Mouse (Mus musculus): ENCODE data around the gene Plekhh1. TPM values are rescaled to one million over a fixed set of nuclear protein-coding genes. Genes with fewer than 3 reads are reported as not detected.

Plekhh1 gene
- polyA plus RNA-seq, 1 experiment = 36.7 TPM

DNA sequence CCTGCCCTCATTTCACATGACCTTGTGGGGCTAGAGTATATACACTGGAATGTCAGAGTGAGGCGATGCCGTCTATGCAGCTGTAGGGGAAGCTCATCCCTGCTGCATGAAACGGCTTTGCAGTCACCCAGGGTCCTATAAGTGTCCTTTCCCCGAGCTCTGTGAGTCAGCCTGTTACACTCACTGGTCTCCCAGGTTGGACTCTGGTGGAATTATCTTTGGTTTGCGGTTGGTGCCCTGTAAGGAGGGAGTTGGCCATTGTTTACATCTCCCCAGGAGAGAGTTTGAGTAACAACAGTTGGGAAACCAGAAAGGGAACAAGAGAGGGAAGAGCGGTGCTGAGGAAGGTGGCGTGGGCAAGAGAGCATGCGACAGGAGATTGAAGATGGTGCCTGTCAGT is 10.7 kb downstream of the Plekhh1 start:
- no peak for DNase-seq
- WGBS = 78% methylated on average over 8 of the region's 8 CpGs
- Histone ChIP-seq H3K27me3 (ENCODE audit: control insufficient read depth, insufficient read depth, low read length) (no peaks in the 10 kb centered on the region), H3K4me3 (replicated peaks; ENCODE audit: insufficient read depth, low read depth, low read length) (no peak overlapping the region), H3K4me1 (ENCODE audit: control insufficient read depth, insufficient read depth, low read length) (no peaks in the 10 kb centered on the region), H3K27ac (ENCODE audit: insufficient read depth, low read length) (no peak overlapping the region)
- TF ChIP-seq POLR2A (IDR thresholded peaks at IDR 0.05; ENCODE audit: borderline replicate concordance, insufficient read depth, low read length) (no peak), CTCF (IDR thresholded peaks at IDR 0.05; ENCODE audit: borderline replicate concordance, insufficient read depth, low read depth, low read length) (no peak)

DNA sequence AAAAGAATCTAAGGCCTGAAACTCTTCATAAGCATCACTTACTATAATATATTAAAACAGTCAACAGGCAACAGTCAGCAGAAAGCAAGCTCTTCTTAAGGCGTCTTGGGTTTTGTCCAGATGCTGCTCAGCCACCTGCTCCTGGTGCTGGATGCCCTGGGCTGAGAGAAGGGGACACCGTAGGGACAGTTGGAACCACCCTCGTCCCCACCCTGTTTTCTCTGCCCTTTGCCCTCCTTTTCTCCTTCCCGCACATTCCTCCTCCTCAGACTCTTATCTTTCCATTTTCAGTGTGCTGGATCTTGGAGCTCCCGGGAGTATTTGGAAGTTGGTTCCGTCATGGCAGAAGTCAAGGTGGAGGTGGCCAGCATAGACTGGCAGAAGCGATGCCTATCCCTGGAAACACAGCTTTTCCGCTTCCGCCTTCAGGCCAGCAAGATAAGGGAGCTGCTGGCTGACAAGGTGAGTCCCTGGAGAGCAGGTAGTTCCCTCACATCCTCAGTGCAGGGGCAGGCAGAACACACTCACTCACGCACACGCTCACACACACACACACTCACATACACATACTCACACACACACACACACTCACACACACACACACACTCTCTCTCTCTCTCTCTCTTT is 11.4 kb downstream of the Plekhh1 start:
- no peak for DNase-seq
- H3K4me1 ChIP-seq (ENCODE audit: control insufficient read depth, insufficient read depth, low read length) = no peaks in the 10 kb centered on the region
- no peak for TF ChIP-seq CTCF (IDR thresholded peaks at IDR 0.05; ENCODE audit: borderline replicate concordance, insufficient read depth, low read depth, low read length)
- no peaks in the 10 kb centered on the region for H3K27me3 ChIP-seq (ENCODE audit: control insufficient read depth, insufficient read depth, low read length)
- no peak overlapping the region for H3K27ac ChIP-seq (ENCODE audit: insufficient read depth, low read length)
- no peak overlapping the region for H3K4me3 ChIP-seq (replicated peaks; ENCODE audit: insufficient read depth, low read depth, low read length)
- 75% methylated on average over 11 of the region's 11 CpGs for WGBS

DNA sequence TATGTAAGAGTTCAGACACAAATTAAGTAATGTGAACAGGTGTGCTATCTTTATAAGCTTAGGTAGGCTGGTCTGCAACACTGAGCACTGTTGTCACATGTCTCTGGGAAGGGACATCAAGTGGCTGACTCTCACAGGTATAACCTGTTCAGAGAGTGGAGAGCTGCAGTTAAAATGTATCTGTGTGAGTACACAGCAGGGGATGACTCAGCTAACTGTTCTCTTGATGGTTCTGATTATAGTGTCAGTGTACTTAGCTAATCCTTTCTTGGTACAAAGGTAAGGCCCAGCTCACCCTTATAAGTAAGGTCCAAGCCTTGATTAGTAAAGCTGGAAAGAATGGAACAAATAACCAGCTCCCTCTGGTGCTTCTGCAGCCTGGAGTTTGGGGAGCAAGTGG is 12.5 kb downstream of the Plekhh1 start:
- DNase-seq = no peak
- Histone ChIP-seq H3K27me3 (ENCODE audit: control insufficient read depth, insufficient read depth, low read length) (no peaks in the 10 kb centered on the region), H3K27ac (ENCODE audit: insufficient read depth, low read length) (no peak overlapping the region), H3K4me1 (ENCODE audit: control insufficient read depth, insufficient read depth, low read length) (no peaks in the 10 kb centered on the region), H3K4me3 (replicated peaks; ENCODE audit: insufficient read depth, low read depth, low read length) (no peak overlapping the region)
- TF ChIP-seq POLR2A (IDR thresholded peaks at IDR 0.05; ENCODE audit: borderline replicate concordance, insufficient read depth, low read length) = no peak
- no peak for TF ChIP-seq CTCF (IDR thresholded peaks at IDR 0.05; ENCODE audit: borderline replicate concordance, insufficient read depth, low read depth, low read length)

DNA sequence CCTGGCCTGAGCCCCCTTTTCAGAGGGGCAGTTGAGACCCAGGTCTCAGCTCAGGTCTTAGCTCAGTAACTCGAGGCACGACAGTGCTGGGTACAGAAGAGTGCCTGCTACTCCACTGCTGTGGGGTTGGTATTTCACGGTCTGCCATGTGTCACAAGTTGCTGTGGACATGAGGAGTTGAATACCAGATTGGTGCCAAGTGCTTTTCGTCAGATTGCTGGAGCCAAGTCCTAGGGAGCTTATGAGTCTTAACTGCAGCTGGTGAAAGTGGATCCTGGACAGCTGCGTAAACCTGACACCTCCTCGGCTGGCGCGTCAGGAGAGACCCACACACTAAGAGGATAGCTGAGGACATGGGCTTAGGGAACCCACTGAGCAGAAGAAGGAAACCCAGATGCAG is 15.7 kb downstream of the Plekhh1 start:
- WGBS = 60% methylated on average over 8 of the region's 8 CpGs
- Histone ChIP-seq H3K27me3 (ENCODE audit: control insufficient read depth, insufficient read depth, low read length) (no peaks in the 10 kb centered on the region), H3K4me1 (ENCODE audit: control insufficient read depth, insufficient read depth, low read length) (no peaks in the 10 kb centered on the region), H3K4me3 (replicated peaks; ENCODE audit: insufficient read depth, low read depth, low read length) (no peak overlapping the region), H3K27ac (ENCODE audit: insufficient read depth, low read length) (no peak overlapping the region)
- TF ChIP-seq CTCF (IDR thresholded peaks at IDR 0.05; ENCODE audit: borderline replicate concordance, insufficient read depth, low read depth, low read length) = no peak
- TF ChIP-seq POLR2A (IDR thresholded peaks at IDR 0.05; ENCODE audit: borderline replicate concordance, insufficient read depth, low read length) = no peak
- DNase-seq = no peak

DNA sequence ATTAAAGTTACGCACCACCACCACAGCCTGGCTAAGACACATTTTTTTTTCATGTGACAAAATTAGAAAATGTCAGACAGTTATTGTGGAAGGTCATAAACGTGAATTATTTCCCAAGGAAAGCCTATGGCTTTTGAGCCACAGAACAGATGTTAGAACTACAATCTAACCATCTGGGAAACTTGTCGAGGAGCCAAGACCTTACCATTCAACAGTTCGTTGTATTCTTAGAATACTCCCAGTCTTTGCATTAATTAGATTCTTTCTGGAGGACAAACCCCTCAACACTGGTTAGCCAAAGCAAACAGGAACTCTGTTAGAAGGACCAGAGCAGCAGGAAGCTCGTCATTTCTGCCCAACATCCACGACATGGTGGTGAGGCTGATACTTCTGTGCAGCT is 17.2 kb downstream of the Plekhh1 start:
- Histone ChIP-seq H3K4me3 (replicated peaks; ENCODE audit: insufficient read depth, low read depth, low read length) (no peak overlapping the region), H3K4me1 (ENCODE audit: control insufficient read depth, insufficient read depth, low read length) (no peaks in the 10 kb centered on the region), H3K27ac (ENCODE audit: insufficient read depth, low read length) (no peak overlapping the region), H3K27me3 (ENCODE audit: control insufficient read depth, insufficient read depth, low read length) (no peaks in the 10 kb centered on the region)
- no peak for TF ChIP-seq POLR2A (IDR thresholded peaks at IDR 0.05; ENCODE audit: borderline replicate concordance, insufficient read depth, low read length)
- no peak for TF ChIP-seq CTCF (IDR thresholded peaks at IDR 0.05; ENCODE audit: borderline replicate concordance, insufficient read depth, low read depth, low read length)
- 42% methylated on average over 6 of the region's 6 CpGs for WGBS
- no peak for DNase-seq

DNA sequence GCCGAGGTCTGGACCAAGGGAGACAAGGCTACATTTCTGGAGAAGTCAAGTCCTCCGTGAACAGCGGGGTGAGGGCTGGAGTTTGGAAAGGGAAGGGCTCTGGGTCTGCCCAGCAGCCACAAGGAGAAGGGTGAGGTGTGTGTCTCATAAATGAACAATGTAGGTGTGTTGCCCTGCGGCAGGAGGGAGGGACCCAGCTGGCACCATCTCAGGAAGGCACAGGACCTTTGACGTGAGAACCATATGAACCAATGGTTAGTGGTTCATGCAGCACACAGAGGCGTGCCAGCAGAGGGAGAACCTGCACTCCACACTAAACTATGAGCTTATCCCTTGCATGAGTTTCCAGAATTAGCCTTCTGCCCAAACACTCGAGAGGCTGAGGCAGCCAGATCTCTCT is 18.2 kb downstream of the Plekhh1 start:
- WGBS = 89% methylated on average over 7 of the region's 7 CpGs
- Histone ChIP-seq H3K27ac (ENCODE audit: insufficient read depth, low read length) (no peak overlapping the region), H3K27me3 (ENCODE audit: control insufficient read depth, insufficient read depth, low read length) (no peaks in the 10 kb centered on the region), H3K4me3 (replicated peaks; ENCODE audit: insufficient read depth, low read depth, low read length) (no peak overlapping the region), H3K4me1 (ENCODE audit: control insufficient read depth, insufficient read depth, low read length) (no peaks in the 10 kb centered on the region)
- no peak for DNase-seq
- TF ChIP-seq CTCF (IDR thresholded peaks at IDR 0.05; ENCODE audit: borderline replicate concordance, insufficient read depth, low read depth, low read length) (no peak), POLR2A (IDR thresholded peaks at IDR 0.05; ENCODE audit: borderline replicate concordance, insufficient read depth, low read length) (no peak)

DNA sequence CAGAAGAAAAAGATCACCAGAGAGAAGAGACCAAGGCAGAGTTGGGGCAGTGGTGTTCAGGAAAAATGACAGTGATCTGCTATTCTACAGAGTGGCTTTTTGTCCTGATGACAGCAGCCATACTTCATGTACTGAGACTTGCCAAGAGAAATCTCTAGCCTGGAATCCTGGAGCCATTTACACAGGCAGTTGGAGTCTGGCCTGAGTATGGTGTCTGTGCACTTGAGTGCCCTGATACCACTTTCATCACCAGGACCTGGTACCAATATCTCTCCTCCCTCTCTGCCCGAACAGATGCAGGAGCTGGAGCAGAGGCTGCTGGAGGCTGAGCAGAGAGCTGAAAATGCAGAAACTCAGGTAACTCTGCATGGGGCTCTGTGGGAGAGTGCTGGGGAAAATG is 19.9 kb downstream of the Plekhh1 start:
- Histone ChIP-seq H3K4me1 (ENCODE audit: control insufficient read depth, insufficient read depth, low read length) (no peaks in the 10 kb centered on the region), H3K27ac (ENCODE audit: insufficient read depth, low read length) (no peak overlapping the region), H3K27me3 (ENCODE audit: control insufficient read depth, insufficient read depth, low read length) (no peaks in the 10 kb centered on the region), H3K4me3 (replicated peaks; ENCODE audit: insufficient read depth, low read depth, low read length) (no peak overlapping the region)
- 67% methylated on average over 1 of the region's 1 CpGs for WGBS
- TF ChIP-seq POLR2A (IDR thresholded peaks at IDR 0.05; ENCODE audit: borderline replicate concordance, insufficient read depth, low read length) (no peak), CTCF (IDR thresholded peaks at IDR 0.05; ENCODE audit: borderline replicate concordance, insufficient read depth, low read depth, low read length) (no peak)
- no peak for DNase-seq

DNA sequence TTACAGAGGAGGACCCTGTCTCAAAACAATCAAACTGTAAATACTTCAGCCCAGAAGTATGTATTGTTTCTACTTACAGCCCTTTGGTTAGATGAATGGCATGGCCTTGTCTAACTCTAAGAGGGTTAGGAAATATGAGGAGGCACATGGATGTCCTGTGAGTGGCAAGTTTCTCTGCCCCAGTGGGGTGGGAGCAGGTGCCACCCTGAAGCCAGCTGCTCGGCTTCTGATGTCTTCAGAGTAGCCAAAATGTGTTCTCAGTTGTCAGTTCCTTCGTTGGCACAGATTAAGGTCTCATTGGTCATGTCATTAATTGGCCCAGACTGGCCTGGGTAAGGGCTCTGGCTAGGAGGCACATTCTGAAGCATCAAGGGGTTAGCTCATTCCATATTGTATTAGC is 20.8 kb downstream of the Plekhh1 start:
- Histone ChIP-seq H3K4me3 (replicated peaks; ENCODE audit: insufficient read depth, low read depth, low read length) (no peak overlapping the region), H3K27ac (ENCODE audit: insufficient read depth, low read length) (no peak overlapping the region), H3K27me3 (ENCODE audit: control insufficient read depth, insufficient read depth, low read length) (no peaks in the 10 kb centered on the region), H3K4me1 (ENCODE audit: control insufficient read depth, insufficient read depth, low read length) (no peaks in the 10 kb centered on the region)
- DNase-seq = no peak
- 27% methylated on average over 2 of the region's 2 CpGs for WGBS
- TF ChIP-seq POLR2A (IDR thresholded peaks at IDR 0.05; ENCODE audit: borderline replicate concordance, insufficient read depth, low read length) = no peak
- no peak for TF ChIP-seq CTCF (IDR thresholded peaks at IDR 0.05; ENCODE audit: borderline replicate concordance, insufficient read depth, low read depth, low read length)

Data from cerebellum, adult 2 months (tissue).